Mouse (Mus musculus) heart, adult 11 months (tissue): ENCODE data around the gene Prr3.

Experiments
- DNase-seq: peaks from one replicate; pipeline ENCODE4 v3.0.0; 2022

Prr3 gene

DNA sequence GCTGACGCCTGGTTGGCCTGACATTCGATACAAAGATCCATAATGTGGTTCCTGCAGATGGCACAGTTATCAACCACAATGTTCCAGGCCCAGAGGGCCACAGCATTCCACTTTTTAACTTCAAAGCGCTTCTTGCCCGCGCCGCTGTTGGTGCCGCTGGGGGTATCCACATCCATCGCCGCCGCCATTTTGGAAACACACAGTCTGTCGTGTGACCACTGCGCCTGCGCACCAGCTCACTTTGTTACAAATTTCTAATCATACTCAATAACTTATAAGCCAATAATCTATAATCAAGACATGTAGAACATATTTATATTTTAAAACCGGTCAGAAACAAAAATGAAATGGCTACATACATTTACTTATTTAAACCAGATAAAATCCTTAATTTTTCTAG is 44.3 kb downstream of the Prr3 start:
- DNase-seq, result peak; percentile 80

DNA sequence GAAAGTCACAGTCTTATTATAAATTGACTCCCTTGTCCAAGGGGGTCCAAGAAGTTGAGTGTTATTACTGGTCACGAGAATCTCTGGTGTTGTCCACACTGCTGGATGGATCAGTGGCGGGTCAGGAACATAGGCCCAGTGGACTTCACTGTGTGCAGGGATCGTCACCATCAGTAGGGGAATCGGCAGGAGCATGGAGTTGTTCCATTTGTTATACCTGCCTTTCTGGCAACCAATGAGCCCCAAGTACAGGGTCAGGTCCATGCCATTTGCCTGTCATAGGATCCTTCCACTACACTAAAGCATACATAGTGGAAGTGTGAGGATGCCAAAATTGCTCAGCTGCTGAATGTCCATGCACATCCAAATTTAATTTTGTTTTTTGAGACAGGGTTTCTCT is 47.4 kb downstream of the Prr3 start:
- peak; percentile 53 for DNase-seq

DNA sequence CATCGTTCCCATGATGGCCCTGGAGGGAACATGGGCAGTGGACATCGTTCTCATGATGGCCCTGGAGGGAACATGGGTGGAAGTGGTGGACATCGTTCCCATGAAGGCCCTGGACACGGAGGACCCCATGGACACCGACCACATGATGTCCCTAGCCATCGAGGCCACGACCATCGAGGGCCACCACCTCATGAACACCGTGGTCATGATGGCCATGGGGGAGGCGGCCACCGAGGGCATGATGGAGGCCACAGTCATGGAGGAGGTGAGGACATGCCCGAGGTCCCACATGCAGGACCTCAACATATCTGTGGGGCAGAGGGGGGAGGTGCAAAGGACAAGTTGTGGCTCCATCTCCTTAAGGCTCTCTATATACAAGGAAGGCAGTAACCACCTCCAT is 49.4 kb downstream of the Prr3 start:
- DNase-seq, result no peak

DNA sequence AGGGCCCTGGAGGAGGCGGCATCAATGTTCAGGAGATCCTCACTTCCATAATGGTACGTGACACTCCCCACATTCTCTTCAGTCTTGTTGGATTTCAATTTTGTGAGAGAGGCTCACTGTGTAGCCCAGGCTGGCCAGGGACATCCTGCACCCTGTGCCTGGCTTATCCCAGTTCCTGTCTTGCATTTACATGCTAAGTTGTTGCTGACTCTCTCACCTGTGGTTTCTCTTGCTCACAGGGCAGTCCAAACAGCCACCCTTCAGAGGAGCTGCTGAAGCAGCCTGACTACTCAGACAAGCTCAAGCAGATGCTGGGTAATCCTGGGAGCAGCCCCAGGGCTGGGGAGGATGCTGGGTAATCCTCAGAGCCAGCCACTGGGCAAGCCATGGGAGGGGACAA is 50.5 kb downstream of the Prr3 start:
- DNase-seq, result peak; percentile 58

DNA sequence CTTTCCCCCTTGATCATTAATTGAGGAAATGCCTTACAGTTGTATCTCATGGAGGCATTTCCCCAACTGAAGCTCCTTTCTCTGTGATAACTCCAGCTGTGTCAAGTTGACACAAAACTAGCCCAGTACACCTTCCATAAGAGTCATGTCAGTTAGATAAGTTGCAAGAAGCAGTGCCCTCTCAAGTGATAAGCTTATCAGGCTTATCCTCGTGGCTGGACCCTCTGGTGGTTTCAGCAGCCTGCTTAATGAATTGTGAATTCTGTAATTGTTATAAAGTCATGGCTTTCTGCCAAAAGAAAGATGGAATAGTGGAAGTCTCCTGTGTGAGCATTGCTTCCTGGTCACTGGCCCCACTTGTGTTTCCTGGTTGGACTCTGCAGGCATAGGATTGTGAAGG is 52.6 kb downstream of the Prr3 start:
- no peak for DNase-seq

DNA sequence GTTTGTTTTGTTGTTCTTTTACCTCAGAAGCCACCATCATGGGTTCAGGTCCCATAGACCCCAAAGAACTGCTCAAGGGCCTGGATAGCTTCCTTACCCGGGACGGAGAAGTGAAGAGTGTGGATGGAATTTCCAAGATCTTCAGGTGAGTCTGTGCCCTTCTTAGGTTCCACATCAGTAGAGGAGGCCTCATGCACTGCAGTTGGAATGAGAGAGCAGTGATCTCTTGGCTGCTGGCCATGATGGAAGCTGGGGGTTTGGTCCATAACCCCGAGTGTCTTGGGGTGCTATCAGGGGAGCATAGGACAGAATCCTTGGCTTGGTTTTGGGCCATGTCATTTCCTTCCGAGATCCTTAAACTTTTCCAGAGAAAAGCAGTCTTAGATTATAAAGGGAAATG is 56.8 kb downstream of the Prr3 start:
- no peak for DNase-seq

DNA sequence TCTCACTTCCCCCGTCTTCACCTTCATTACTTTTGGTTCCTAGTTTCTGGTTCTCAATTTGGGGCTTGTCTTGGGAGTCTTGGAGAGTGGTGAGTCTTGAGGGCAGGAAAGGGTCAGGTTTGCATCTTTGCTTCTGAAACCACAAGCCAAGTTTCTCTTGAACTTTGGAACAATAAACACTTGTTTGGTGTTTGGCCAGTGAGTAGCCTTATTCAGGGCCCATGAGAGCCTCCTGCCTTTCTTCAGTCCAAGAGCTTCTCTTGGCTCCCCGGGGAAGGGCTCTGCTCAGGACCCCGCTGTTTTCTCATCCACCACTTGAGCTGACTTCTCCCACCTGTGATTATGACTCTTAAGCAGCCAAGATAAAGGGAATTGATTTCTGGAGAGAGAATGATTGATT is 57.5 kb downstream of the Prr3 start:
- DNase-seq, result peak; percentile 84
